Mouse (Mus musculus): ENCODE measurements around the gene Trpm1.

The Trpm1 gene

GRCm38 (mm10) chr7:64234310-64234820 lies 80.7 kb downstream of the Trpm1 start:
- no peak for DNase-seq (ENCODE audit: low spot score)

- no peak for DNase-seq (ENCODE audit: low spot score)
These were observed 82.9 kb downstream of the Trpm1 start for GRCm38 (mm10) chr7:64236521-64236920.

- DNase-seq (ENCODE audit: low spot score) = no peak
These were observed 84.1 kb downstream of the Trpm1 start for GRCm38 (mm10) chr7:64237747-64238146.

GRCm38 (mm10) chr7:64238410-64239086 lies 84.9 kb downstream of the Trpm1 start:
- DNase-seq (ENCODE audit: low spot score) = no peak

GRCm38 (mm10) chr7:64239138-64239805 lies 85.6 kb downstream of the Trpm1 start:
- no peak for DNase-seq (ENCODE audit: low spot score)

GRCm38 (mm10) chr7:64239806-64240315 lies 86.2 kb downstream of the Trpm1 start:
- DNase-seq (ENCODE audit: low spot score) = no peak

- peak; percentile 42 for DNase-seq (ENCODE audit: low spot score)
These were observed 88.8 kb downstream of the Trpm1 start for GRCm38 (mm10) chr7:64242424-64242823.

GRCm38 (mm10) chr7:64244371-64244770 lies 90.7 kb downstream of the Trpm1 start:
- DNase-seq (ENCODE audit: low spot score) = no peak

- no peak for DNase-seq (ENCODE audit: low spot score)
These were observed 93.1 kb downstream of the Trpm1 start for GRCm38 (mm10) chr7:64246713-64247112.

- no peak for DNase-seq (ENCODE audit: low spot score)
These were observed 94.7 kb downstream of the Trpm1 start for GRCm38 (mm10) chr7:64248352-64248751.

GRCm38 (mm10) chr7:64249715-64250114 lies 96.1 kb downstream of the Trpm1 start:
- no peak for DNase-seq (ENCODE audit: low spot score)

GRCm38 (mm10) chr7:64250417-64250816 lies 96.8 kb downstream of the Trpm1 start:
- no peak for DNase-seq (ENCODE audit: low spot score)

- DNase-seq (ENCODE audit: low spot score) = no peak
These were observed 100.1 kb downstream of the Trpm1 start for GRCm38 (mm10) chr7:64253736-64254135.

- no peak for DNase-seq (ENCODE audit: low spot score)
These were observed 112.1 kb downstream of the Trpm1 start for GRCm38 (mm10) chr7:64265502-64266279.

GRCm38 (mm10) chr7:64266587-64266986 lies 113.0 kb downstream of the Trpm1 start:
- no peak for DNase-seq (ENCODE audit: low spot score)

GRCm38 (mm10) chr7:64271926-64272325 lies 118.3 kb downstream of the Trpm1 start:
- DNase-seq (ENCODE audit: low spot score) = peak; percentile 32

GRCm38 (mm10) chr7:64275518-64275917 lies 121.9 kb downstream of the Trpm1 start:
- DNase-seq (ENCODE audit: low spot score) = no peak

GRCm38 (mm10) chr7:64276921-64277320 lies 123.3 kb downstream of the Trpm1 start:
- no peak for DNase-seq (ENCODE audit: low spot score)

GRCm38 (mm10) chr7:64278526-64278925 lies 124.9 kb downstream of the Trpm1 start:
- no peak for DNase-seq (ENCODE audit: low spot score)

- no peak for DNase-seq (ENCODE audit: low spot score)
These were observed 125.9 kb downstream of the Trpm1 start for GRCm38 (mm10) chr7:64279548-64279947.

- no peak for DNase-seq (ENCODE audit: low spot score)
These were observed 132.9 kb downstream of the Trpm1 start for GRCm38 (mm10) chr7:64286566-64286965.

- peak; percentile 99 for DNase-seq (ENCODE audit: low spot score)
These were observed 133.9 kb downstream of the Trpm1 start, which contains the start of gene Mtmr10 for GRCm38 (mm10) chr7:64287414-64288091. Gene Mtmr10 (plus strand): TSS chr7:64287653.
